Mouse (Mus musculus): ENCODE data around the gene Fbxl19. TPM values are rescaled to one million over a fixed set of nuclear protein-coding genes. Genes with fewer than 3 reads are reported as not detected.
"Not testable (repeated sequence)": the region's sequence is repeated elsewhere in the genome, so short reads cannot be mapped to it uniquely, and the experiment has no call there.

Fbxl19 gene
- polyA plus RNA-seq, 1 experiment from 2014 or later = 7.2 TPM

DNA sequence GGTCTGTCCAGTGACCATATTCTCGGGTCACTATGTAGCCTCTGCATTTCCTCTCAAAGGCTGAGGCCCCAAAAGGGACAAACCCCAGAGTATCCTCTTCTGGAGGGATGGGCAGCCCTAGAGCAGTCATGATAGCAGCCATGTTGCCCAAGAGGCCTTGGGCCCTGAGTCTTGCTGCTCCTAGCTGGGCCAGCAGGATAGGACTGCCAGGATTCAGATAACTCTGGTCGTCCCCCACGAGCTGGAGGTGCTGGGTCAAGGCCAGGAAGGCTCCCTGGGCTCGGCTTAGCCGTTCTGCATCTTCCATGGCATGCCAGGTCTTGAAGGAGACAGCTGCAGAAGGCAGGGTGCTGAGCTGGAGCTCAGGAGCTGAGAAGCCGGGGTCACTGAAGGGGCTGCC lies 25.1 kb upstream of the Fbxl19 start:
- no peak overlapping the region for H3K4me2 ChIP-seq (ENCODE audit: low read length)
- no peak overlapping the region for H3K27ac ChIP-seq (ENCODE audit: low read depth, low read length)
- H3K27me3 ChIP-seq (replicated peaks; ENCODE audit: control insufficient read depth, insufficient read depth, low read length) = no peaks in the 10 kb centered on the region
- H3K36me3 ChIP-seq (ENCODE audit: control insufficient read depth, insufficient read depth, low read length) = no peaks in the 10 kb centered on the region
- DNase-seq (ENCODE audit: low spot score) (no peak), ATAC-seq (no peak)
- no peak overlapping the region for H3K4me3 ChIP-seq (ENCODE audit: low read depth, low read length)
- no peaks in the 10 kb centered on the region for H3K9me3 ChIP-seq (replicated peaks; ENCODE audit: control insufficient read depth, low read length)
- WGBS = 94% methylated on average over 6 of the region's 6 CpGs
- H3K9ac ChIP-seq (ENCODE audit: low read length) = no peak overlapping the region
- peaks cover 8% of the 10 kb centered on the region for H3K4me1 ChIP-seq (ENCODE audit: control insufficient read depth, insufficient read depth, low read length)

- no peaks in the 10 kb centered on the region for H3K36me3 ChIP-seq (ENCODE audit: control insufficient read depth, insufficient read depth, low read length)
- no peak for ATAC-seq
- no peak overlapping the region for H3K27ac ChIP-seq (ENCODE audit: low read depth, low read length)
- no peaks in the 10 kb centered on the region for H3K4me1 ChIP-seq (ENCODE audit: control insufficient read depth, insufficient read depth, low read length)
- no peak overlapping the region for H3K4me3 ChIP-seq (ENCODE audit: low read depth, low read length)
- no peaks in the 10 kb centered on the region for H3K27me3 ChIP-seq (replicated peaks; ENCODE audit: control insufficient read depth, insufficient read depth, low read length)
- DNase-seq (ENCODE audit: low spot score) = no peak
- no peaks in the 10 kb centered on the region for H3K9me3 ChIP-seq (replicated peaks; ENCODE audit: control insufficient read depth, low read length)
- no peak overlapping the region for H3K9ac ChIP-seq (ENCODE audit: low read length)
- no peak overlapping the region for H3K4me2 ChIP-seq (ENCODE audit: low read length)
- 43% methylated on average over 2 of the region's 2 CpGs for WGBS
These were observed 18.9 kb upstream of the Fbxl19 start for GRCm38 (mm10) chr7:127725490-127725889.

GRCm38 (mm10) chr7:127725924-127726323 lies 18.4 kb upstream of the Fbxl19 start:
- 37% methylated on average over 6 of the region's 6 CpGs for WGBS
- no peaks in the 10 kb centered on the region for H3K9me3 ChIP-seq (replicated peaks; ENCODE audit: control insufficient read depth, low read length)
- H3K36me3 ChIP-seq (ENCODE audit: control insufficient read depth, insufficient read depth, low read length) = no peaks in the 10 kb centered on the region
- no peaks in the 10 kb centered on the region for H3K4me1 ChIP-seq (ENCODE audit: control insufficient read depth, insufficient read depth, low read length)
- H3K4me3 ChIP-seq (ENCODE audit: low read depth, low read length) = no peak overlapping the region
- no peak for DNase-seq (ENCODE audit: low spot score)
- ATAC-seq = no peak
- no peak overlapping the region for H3K4me2 ChIP-seq (ENCODE audit: low read length)
- no peaks in the 10 kb centered on the region for H3K27me3 ChIP-seq (replicated peaks; ENCODE audit: control insufficient read depth, insufficient read depth, low read length)
- H3K27ac ChIP-seq (ENCODE audit: low read depth, low read length) = no peak overlapping the region
- H3K9ac ChIP-seq (ENCODE audit: low read length) = no peak overlapping the region

DNA sequence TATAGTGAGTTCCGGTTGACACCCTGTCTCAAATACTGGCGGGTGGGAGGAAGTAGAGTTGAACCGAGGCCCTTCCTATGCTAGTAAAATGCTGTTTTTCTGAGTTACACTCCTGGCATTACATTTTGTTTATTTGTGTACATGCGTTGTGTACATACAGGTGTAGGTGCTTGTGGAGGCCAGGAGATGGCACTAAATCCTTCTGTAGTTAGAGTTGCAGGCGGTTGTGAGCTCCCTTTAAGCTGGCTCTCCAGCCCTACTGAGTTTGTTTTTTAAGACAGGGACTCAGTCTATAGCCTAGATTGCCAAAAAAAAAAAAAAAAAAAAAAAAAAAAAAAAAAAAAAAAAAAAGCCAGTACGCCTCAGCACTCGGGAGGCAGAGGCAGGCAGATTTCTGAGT lies 16.4 kb upstream of the Fbxl19 start:
- Histone ChIP-seq H3K4me3 (ENCODE audit: low read depth, low read length) (no peak overlapping the region), H3K27me3 (replicated peaks; ENCODE audit: control insufficient read depth, insufficient read depth, low read length) (no peaks in the 10 kb centered on the region), H3K27ac (ENCODE audit: low read depth, low read length) (no peak overlapping the region), H3K9me3 (replicated peaks; ENCODE audit: control insufficient read depth, low read length) (no peaks in the 10 kb centered on the region), H3K4me2 (ENCODE audit: low read length) (no peak overlapping the region), H3K4me1 (ENCODE audit: control insufficient read depth, insufficient read depth, low read length) (no peaks in the 10 kb centered on the region), H3K36me3 (ENCODE audit: control insufficient read depth, insufficient read depth, low read length) (no peaks in the 10 kb centered on the region), H3K9ac (ENCODE audit: low read length) (no peak overlapping the region)
- DNase-seq (ENCODE audit: low spot score) (no peak), ATAC-seq (no peak)
- WGBS = 89% methylated on average over 7 of the region's 7 CpGs

GRCm38 (mm10) chr7:127730170-127730569 lies 14.2 kb upstream of the Fbxl19 start:
- no peak overlapping the region for H3K27ac ChIP-seq (ENCODE audit: low read depth, low read length)
- ATAC-seq (no peak), DNase-seq (ENCODE audit: low spot score) (no peak)
- H3K36me3 ChIP-seq (ENCODE audit: control insufficient read depth, insufficient read depth, low read length) = no peaks in the 10 kb centered on the region
- no peaks in the 10 kb centered on the region for H3K27me3 ChIP-seq (replicated peaks; ENCODE audit: control insufficient read depth, insufficient read depth, low read length)
- no peak overlapping the region for H3K4me3 ChIP-seq (ENCODE audit: low read depth, low read length)
- no peaks in the 10 kb centered on the region for H3K4me1 ChIP-seq (ENCODE audit: control insufficient read depth, insufficient read depth, low read length)
- WGBS = 78% methylated on average over 4 of the region's 4 CpGs
- H3K9ac ChIP-seq (ENCODE audit: low read length) = no peak overlapping the region
- no peaks in the 10 kb centered on the region for H3K9me3 ChIP-seq (replicated peaks; ENCODE audit: control insufficient read depth, low read length)
- H3K4me2 ChIP-seq (ENCODE audit: low read length) = no peak overlapping the region

DNA sequence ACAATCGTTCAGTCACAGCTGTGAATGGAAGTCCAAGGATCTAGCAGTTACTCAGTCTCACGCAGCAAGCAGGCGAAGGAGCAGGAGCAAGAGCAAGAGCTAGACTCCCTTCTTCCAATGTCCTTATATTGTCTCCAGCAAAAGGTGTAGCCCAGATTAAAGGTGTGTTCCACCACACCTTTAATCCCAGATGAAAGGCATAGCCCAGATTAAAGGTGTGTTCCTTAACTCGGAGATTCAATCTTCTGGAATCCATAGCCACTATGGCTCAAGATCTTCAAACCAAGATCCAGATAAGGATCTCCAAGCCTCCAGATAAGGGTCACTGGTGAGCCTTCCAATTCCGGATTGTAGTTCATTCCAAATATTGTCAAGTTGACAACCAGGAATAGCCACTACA lies 12.3 kb upstream of the Fbxl19 start, which contains the start of gene Ctf2:
Gene Ctf2, minus strand, starts transcription at position 101 of the 400 bp plus-strand sequence.
- not testable (repeated sequence) for H3K4me2 ChIP-seq (ENCODE audit: low read length); H3K9me3 ChIP-seq (replicated peaks; ENCODE audit: control insufficient read depth, low read length); H3K27ac ChIP-seq (ENCODE audit: low read depth, low read length); ATAC-seq; H3K36me3 ChIP-seq (ENCODE audit: control insufficient read depth, insufficient read depth, low read length); H3K27me3 ChIP-seq (replicated peaks; ENCODE audit: control insufficient read depth, insufficient read depth, low read length); H3K9ac ChIP-seq (ENCODE audit: low read length); H3K4me1 ChIP-seq (ENCODE audit: control insufficient read depth, insufficient read depth, low read length); H3K4me3 ChIP-seq (ENCODE audit: low read depth, low read length); DNase-seq (ENCODE audit: low spot score)
- WGBS = no CpG with 5 or more reads among the region's 5 CpGs

- Histone ChIP-seq H3K9ac (ENCODE audit: low read length) (peak overlapping the region; percentile 65), H3K4me2 (ENCODE audit: low read length) (peak overlapping the region; percentile 89), H3K27ac (ENCODE audit: low read depth, low read length) (peak overlapping the region; percentile 93), H3K36me3 (ENCODE audit: control insufficient read depth, insufficient read depth, low read length) (peaks cover 24% of the 10 kb centered on the region), H3K4me1 (ENCODE audit: control insufficient read depth, insufficient read depth, low read length) (peaks cover 11% of the 10 kb centered on the region; the same call in 1 of the 2 replicates), H3K4me3 (ENCODE audit: low read depth, low read length) (peak overlapping the region; percentile 87), H3K9me3 (replicated peaks; ENCODE audit: control insufficient read depth, low read length) (no peaks in the 10 kb centered on the region), H3K27me3 (replicated peaks; ENCODE audit: control insufficient read depth, insufficient read depth, low read length) (no peaks in the 10 kb centered on the region)
- WGBS = 1% methylated on average over 19 of the region's 19 CpGs
- peak; percentile 100 for DNase-seq (ENCODE audit: low spot score)
- peak; percentile 88 for ATAC-seq
These were observed 908 bp downstream of the Fbxl19 start for GRCm38 (mm10) chr7:127745251-127745651.

GRCm38 (mm10) chr7:127745652-127746493 lies 1.5 kb downstream of the Fbxl19 start:
- DNase-seq (ENCODE audit: low spot score) = peak; percentile 100
- Histone ChIP-seq H3K4me1 (ENCODE audit: control insufficient read depth, insufficient read depth, low read length) (peaks cover 11% of the 10 kb centered on the region; the same call in 1 of the 2 replicates), H3K4me3 (ENCODE audit: low read depth, low read length) (peak overlapping the region; percentile 87), H3K36me3 (ENCODE audit: control insufficient read depth, insufficient read depth, low read length) (peaks cover 31% of the 10 kb centered on the region), H3K27me3 (replicated peaks; ENCODE audit: control insufficient read depth, insufficient read depth, low read length) (no peaks in the 10 kb centered on the region), H3K9ac (ENCODE audit: low read length) (peak overlapping the region; percentile 91), H3K4me2 (ENCODE audit: low read length) (peak overlapping the region; percentile 89), H3K9me3 (replicated peaks; ENCODE audit: control insufficient read depth, low read length) (no peaks in the 10 kb centered on the region), H3K27ac (ENCODE audit: low read depth, low read length) (peak overlapping the region; percentile 93)
- WGBS = 0% methylated on average over 39 of the region's 39 CpGs
- peak; percentile 87 for ATAC-seq
